Mouse (Mus musculus): ENCODE results near the gene Endog. TPM values are rescaled to one million over a fixed set of nuclear protein-coding genes. Genes with fewer than 3 reads are reported as not detected.

Endog gene
- polyA plus RNA-seq, 1 experiment from 2014 or later, result 26.1 TPM

DNA sequence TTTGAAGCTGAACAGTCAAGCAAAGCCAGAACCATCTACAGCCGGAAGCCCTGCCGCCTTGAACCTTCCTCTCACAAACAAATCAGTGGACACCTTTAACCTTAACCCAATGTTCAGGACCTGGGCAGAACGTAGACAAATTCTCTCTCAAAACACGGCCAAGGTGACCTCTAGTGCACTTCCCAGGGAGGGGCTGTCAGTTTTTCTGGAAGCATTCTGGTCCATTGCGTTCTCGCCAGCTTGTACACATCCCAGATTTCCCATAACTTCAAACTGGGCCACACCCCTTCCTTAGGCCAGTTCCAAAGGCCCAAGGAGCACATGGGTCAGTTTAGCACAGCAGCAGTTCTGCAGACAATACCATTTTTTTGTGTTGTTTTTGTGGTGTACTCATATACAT lies 44.2 kb downstream of the Endog start:
- H3K27me3 ChIP-seq, result no peaks in the 10 kb centered on the region
- no peak overlapping the region for H3K4me2 ChIP-seq
- 85% methylated on average over 6 of the region's 6 CpGs for WGBS
- ATAC-seq (ENCODE audit: low FRiP score, low read depth), result no peak
- no peak overlapping the region for H3K4me3 ChIP-seq
- no peaks in the 10 kb centered on the region for H3K4me1 ChIP-seq (replicated peaks)
- H3K9ac ChIP-seq, result no peak overlapping the region
- H3K27ac ChIP-seq (replicated peaks), result no peak overlapping the region
- H3K9me3 ChIP-seq, result no peaks in the 10 kb centered on the region
- H3K36me3 ChIP-seq, result no peaks in the 10 kb centered on the region

DNA sequence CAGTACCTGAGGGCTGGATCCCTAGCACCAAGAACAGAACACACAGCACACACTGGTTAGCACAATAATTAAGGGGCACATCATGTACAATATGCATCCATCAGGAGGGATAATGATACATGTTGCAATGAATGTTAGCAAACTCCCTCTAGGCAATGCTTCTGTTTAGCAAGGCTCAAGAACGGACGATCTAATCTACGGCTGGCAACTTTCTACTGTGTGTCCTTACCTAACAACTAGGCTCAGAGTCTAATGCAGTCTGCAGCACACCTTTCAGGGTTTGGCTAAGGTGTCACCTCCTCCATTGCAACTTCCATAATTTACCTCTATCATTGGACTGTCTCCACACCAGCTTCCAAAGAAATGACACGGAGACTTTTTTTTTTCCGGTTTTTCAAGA lies 45.0 kb downstream of the Endog start:
- H3K27ac ChIP-seq (replicated peaks), result no peak overlapping the region
- no peaks in the 10 kb centered on the region for H3K27me3 ChIP-seq
- H3K4me1 ChIP-seq (replicated peaks), result no peaks in the 10 kb centered on the region
- H3K4me2 ChIP-seq, result no peak overlapping the region
- no peak for ATAC-seq (ENCODE audit: low FRiP score, low read depth)
- no peak overlapping the region for H3K4me3 ChIP-seq
- 96% methylated on average over 5 of the region's 5 CpGs for WGBS
- no peaks in the 10 kb centered on the region for H3K36me3 ChIP-seq
- H3K9ac ChIP-seq, result no peak overlapping the region
- no peaks in the 10 kb centered on the region for H3K9me3 ChIP-seq

Other genes with a start within 250 kb of the Endog start
- 64.4 and 69.8 TPM in 2 replicates for gene Gle1, start 236.1 kb upstream of the Endog start, polyA plus RNA-seq (2015; fragmentation: Nextera tagmentation; extraction: Ambion mirVana)
- 216 and 240 TPM in 2 replicates for gene Sptan1, start 205.9 kb upstream of the Endog start, polyA plus RNA-seq (2015; fragmentation: Nextera tagmentation; extraction: Ambion mirVana)
- 73.9 and 79.0 TPM in 2 replicates for gene Wdr34, start 122.6 kb upstream of the Endog start, polyA plus RNA-seq (2015; fragmentation: Nextera tagmentation; extraction: Ambion mirVana)
- 315 and 329 TPM in 2 replicates for gene Set, start 114.1 kb upstream of the Endog start, polyA plus RNA-seq (2015; fragmentation: Nextera tagmentation; extraction: Ambion mirVana)
- gene Pkn3, start 93.8 kb upstream of the Endog start, polyA plus RNA-seq (2015; fragmentation: Nextera tagmentation; extraction: Ambion mirVana), result 2.4 and 2.8 TPM in 2 replicates
- 26.3 and 27.7 TPM in 2 replicates for gene Zdhhc12, start 77.8 kb upstream of the Endog start, polyA plus RNA-seq (2015; fragmentation: Nextera tagmentation; extraction: Ambion mirVana)
- gene Zer1, start 46.9 kb upstream of the Endog start, polyA plus RNA-seq (2015; fragmentation: Nextera tagmentation; extraction: Ambion mirVana), result 13.7 and 13.9 TPM in 2 replicates
- gene Tbc1d13, start 37.7 kb upstream of the Endog start, polyA plus RNA-seq (2015; fragmentation: Nextera tagmentation; extraction: Ambion mirVana), result 12.4 and 12.5 TPM in 2 replicates
- 62.1 and 67.1 TPM in 2 replicates for gene Spout1, start 7.0 kb downstream of the Endog start, polyA plus RNA-seq (2015; fragmentation: Nextera tagmentation; extraction: Ambion mirVana)
- 13.3 and 13.8 TPM in 2 replicates for gene Kyat1, start 34.4 kb downstream of the Endog start, polyA plus RNA-seq (2015; fragmentation: Nextera tagmentation; extraction: Ambion mirVana)
- 56.8 and 57.8 TPM in 2 replicates for gene Lrrc8a, start 66.2 kb downstream of the Endog start, polyA plus RNA-seq (2015; fragmentation: Nextera tagmentation; extraction: Ambion mirVana)
- 0.18 and 0.26 TPM in 2 replicates for gene Gm28035, start 69.1 kb downstream of the Endog start, polyA plus RNA-seq (2015; fragmentation: Nextera tagmentation; extraction: Ambion mirVana)
- 6.0 and 6.2 TPM in 2 replicates for gene Phyhd1, start 94.7 kb downstream of the Endog start, polyA plus RNA-seq (2015; fragmentation: Nextera tagmentation; extraction: Ambion mirVana)
- gene Gm28038, start 109.5 kb downstream of the Endog start, polyA plus RNA-seq (2015; fragmentation: Nextera tagmentation; extraction: Ambion mirVana), result not detected in 2 replicates
- 39.1 and 39.7 TPM in 2 replicates for gene Dolk, start 114.8 kb downstream of the Endog start, polyA plus RNA-seq (2015; fragmentation: Nextera tagmentation; extraction: Ambion mirVana)
- gene Nup188, start 114.9 kb downstream of the Endog start, polyA plus RNA-seq (2015; fragmentation: Nextera tagmentation; extraction: Ambion mirVana), result 15.7 and 20.9 TPM in 2 replicates
- 189 and 205 TPM in 2 replicates for gene Sh3glb2, start 187.8 kb downstream of the Endog start, polyA plus RNA-seq (2015; fragmentation: Nextera tagmentation; extraction: Ambion mirVana)
- 35.0 and 36.0 TPM in 2 replicates for gene Miga2, start 192.7 kb downstream of the Endog start, polyA plus RNA-seq (2015; fragmentation: Nextera tagmentation; extraction: Ambion mirVana)
- 59.0 and 60.4 TPM in 2 replicates for gene Dolpp1, start 220.8 kb downstream of the Endog start, polyA plus RNA-seq (2015; fragmentation: Nextera tagmentation; extraction: Ambion mirVana)
- 25.7 and 29.5 TPM in 2 replicates for gene Crat, start 244.3 kb downstream of the Endog start, polyA plus RNA-seq (2015; fragmentation: Nextera tagmentation; extraction: Ambion mirVana)
- 138 and 150 TPM in 2 replicates for gene Ptpa, start 244.5 kb downstream of the Endog start, polyA plus RNA-seq (2015; fragmentation: Nextera tagmentation; extraction: Ambion mirVana)

Measured in hindbrain, embryonic 15.5 days (tissue).